Mouse (Mus musculus): ENCODE measurements around the gene Surf6.
"Not testable (repeated sequence)": the region's sequence is repeated elsewhere in the genome, so short reads cannot be mapped to it uniquely, and the experiment has no call there.

Surf6 gene

DNA sequence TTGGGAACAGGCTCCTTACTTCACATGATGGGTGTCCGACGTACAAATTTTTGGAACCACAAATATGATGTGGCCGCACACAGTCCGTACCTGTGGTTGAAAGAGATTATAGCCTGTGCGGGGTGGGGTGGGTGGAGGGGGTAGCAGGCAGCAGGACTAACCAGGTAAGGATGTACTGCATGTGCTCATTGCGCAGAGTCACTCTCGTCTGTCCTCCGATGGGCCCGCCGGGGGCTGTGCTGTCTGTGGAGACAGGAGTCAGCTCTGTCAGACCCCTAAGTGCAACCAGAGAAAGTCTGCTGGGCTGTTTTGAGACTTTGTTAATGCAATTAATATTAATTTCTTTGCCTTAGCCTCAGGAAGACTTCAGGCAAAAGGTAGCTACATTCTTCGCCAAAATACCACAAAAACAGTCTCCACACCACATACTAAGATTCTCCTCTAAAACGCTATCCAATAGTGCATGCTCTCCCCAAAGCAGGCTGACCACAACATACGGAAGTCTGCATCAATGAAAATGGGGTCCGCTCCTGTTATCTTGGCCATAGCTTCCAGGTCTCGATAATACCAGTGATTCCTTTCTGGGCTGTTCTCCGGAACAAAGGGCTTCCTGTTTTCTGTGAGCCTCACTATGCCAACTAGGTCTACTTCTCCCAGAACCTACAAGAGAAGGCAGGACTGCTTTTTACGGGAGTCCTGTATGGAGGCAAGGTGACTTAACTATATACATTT lies 10.9 kb upstream of the Surf6 start:
- DNase-seq (ENCODE audit: low read depth, low spot score): no peak

DNA sequence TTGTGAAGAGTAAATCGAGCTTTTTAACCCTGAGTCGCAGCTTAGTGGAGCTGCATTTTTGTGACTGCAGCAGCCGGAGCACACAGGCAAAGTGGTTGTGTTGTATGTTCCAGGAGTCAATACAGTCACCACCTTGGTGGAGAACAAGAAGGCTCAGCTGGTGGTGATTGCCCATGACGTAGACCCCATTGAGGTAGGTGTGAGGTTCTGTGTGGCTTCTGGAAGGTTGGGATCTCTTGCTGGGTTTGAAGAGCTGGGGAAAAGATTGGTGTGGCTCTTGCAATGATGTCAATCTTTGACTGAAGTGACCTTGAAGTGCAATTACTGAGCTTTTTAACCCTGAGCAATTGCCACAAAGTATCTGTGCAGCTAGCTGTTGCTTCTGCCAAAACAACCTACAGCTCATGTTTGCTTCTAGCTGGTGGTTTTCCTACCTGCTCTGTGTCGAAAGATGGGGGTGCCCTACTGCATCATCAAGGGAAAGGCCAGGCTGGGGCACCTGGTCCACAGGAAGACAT lies 9.6 kb upstream of the Surf6 start:
- no peak for DNase-seq (ENCODE audit: low read depth, low spot score)

- no peak for DNase-seq (ENCODE audit: low read depth, low spot score)
Measured at GRCm38 (mm10) chr2:26910994-26911765, 8.5 kb upstream of the Surf6 start.

DNA sequence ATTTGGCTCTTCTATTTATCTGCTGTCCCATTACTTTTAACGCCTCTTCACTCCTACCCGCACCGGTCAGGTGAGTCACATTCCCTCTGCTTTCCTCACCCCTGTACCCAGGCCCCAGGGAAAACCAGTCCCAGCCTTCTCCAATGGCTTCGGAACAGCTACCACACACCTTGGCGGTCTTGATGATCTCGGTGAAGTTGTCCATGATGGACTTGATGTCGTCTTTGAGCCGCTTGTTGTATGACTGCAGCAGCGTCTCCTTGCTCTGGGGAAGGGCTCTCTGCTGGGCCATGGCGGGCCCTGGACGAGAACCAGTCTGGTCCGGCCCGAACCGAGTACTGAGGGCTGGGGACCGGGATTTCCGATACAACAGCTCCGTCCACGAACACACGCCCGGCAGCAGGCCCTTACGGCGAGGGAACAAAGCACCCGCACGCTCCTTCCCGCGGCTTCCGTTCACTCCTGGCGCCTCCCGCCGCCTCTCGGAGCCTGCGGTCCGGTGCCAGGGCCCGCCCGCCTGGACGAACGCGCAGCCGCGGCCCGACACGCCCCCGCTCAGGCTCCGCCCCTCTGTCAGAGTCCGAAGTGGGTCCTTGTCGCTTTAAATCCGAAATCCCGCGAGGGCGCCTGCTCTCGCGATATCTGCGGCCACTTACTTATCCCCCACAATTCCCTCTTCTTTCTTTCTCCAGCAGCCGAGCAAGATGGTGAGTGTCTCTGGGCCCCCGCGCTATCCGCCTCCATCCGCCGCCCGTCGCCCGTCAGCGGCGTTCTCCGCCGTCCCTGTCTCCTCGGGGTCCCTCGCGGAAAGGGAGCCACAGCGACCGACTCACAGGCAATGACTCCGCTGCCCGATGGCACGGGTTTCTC lies 7.7 kb upstream of the Surf6 start, which contains the start of the genes Med22 and Rpl7a:
Gene Med22 (minus strand): TSS at position 554 of the 870 bp plus-strand sequence.
Gene Rpl7a (plus strand): TSS at position 641 of the 870 bp plus-strand sequence.
- peak; percentile 96 for DNase-seq (ENCODE audit: low read depth, low spot score)

- no peak for DNase-seq (ENCODE audit: low read depth, low spot score)
Measured at GRCm38 (mm10) chr2:26909387-26909784, 6.7 kb upstream of the Surf6 start.

- no peak for DNase-seq (ENCODE audit: low read depth, low spot score)
Measured at GRCm38 (mm10) chr2:26908710-26909386, 6.2 kb upstream of the Surf6 start.

DNA sequence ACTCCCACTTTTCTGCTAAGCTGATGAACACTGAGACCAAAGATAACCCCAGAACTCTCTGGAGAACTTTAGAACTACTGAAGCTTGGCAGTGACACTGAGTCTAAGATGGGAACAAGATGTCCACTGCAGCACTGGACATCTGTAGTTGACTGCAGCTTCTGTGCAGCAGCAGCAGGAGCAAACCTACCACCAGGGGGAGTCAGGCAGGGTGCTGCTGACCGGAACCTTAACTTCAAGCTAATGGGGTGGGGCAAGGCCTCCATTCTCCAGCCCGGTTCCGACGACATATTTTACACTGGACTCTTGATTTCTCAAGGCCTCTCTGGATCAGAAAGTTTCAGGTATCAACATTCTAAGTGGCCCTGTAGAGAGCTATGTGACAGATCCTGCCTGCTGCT lies 4.4 kb upstream of the Surf6 start:
- no peak for DNase-seq (ENCODE audit: low read depth, low spot score)

- no peak for DNase-seq (ENCODE audit: low read depth, low spot score)
Measured at GRCm38 (mm10) chr2:26906431-26906830, 3.8 kb upstream of the Surf6 start.

DNA sequence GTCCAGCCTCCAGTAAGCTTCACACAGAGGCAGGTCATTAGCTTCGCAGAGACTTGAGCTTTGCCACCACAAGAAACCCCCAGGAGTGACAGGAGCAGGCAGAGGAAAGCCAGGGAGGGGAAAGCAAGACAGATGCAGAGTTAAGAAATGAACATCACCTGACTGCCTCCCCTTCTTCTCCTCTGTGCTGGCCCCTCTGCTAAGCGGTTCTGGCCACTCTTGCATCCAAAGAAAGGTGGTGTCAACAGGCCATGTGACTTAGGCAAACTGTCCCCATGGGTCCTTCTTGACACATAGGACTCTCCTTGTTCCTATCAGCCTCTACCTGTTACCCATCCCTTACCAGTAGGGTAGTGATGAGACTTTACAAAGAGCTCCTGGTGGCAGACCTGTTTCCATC lies 3.3 kb upstream of the Surf6 start:
- DNase-seq (ENCODE audit: low read depth, low spot score): no peak

- no peak for DNase-seq (ENCODE audit: low read depth, low spot score)
Measured at GRCm38 (mm10) chr2:26903311-26903710, 632 bp upstream of the Surf6 start.

DNA sequence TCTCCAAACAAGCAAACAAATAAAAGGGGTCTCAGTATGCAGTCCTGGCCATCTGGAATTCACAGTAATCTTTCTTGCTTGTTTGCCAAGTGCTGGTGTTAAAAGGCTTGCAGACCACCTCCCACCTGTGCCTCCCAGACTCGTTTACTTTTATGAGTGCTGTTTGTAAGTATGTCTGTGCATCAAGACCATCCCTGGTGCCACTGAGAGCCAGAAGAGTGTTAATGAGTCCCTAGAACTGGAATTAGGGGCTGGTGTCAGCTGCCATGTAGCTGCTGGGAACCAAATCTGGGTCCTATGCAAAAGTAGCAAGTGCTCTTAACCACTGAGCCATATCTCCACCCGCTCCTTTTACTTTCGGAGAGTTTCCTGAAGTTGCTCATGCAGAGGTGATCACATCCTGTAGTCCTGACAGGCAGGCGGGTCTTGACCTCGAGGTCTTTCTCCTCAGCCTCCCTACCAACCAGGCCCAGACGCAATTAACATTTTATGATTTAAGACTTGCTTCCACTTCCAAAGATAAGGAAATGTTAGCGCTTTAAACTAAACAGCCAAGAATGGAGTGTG lies 762 bp downstream of the Surf6 start:
- no peak for DNase-seq (ENCODE audit: low read depth, low spot score)

DNA sequence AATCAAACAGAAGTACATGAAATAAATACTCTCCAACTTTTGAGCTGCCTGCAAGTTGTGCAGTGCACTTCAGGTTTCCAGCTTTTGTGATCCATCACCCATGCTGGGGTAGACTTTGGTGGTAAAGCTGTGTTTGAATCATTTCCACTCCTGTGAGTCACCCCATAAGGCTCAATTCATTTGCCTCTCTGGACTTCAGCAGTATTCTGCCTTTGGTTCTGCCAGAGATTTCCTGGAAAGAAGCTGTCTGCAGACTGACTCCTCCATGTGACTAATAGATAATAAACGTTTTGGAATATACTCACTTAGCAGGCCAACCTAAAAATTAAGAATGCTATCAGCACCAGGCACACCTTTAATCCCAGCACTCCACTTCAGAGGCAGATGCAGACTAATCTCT lies 1.9 kb downstream of the Surf6 start:
- DNase-seq (ENCODE audit: low read depth, low spot score): no peak

GRCm38 (mm10) chr2:26895898-26896297 lies 6.8 kb downstream of the Surf6 start:
- DNase-seq (ENCODE audit: low read depth, low spot score): no peak

- DNase-seq (ENCODE audit: low read depth, low spot score): not testable (repeated sequence)
Measured at GRCm38 (mm10) chr2:26886170-26886569, 16.5 kb downstream of the Surf6 start.

DNA sequence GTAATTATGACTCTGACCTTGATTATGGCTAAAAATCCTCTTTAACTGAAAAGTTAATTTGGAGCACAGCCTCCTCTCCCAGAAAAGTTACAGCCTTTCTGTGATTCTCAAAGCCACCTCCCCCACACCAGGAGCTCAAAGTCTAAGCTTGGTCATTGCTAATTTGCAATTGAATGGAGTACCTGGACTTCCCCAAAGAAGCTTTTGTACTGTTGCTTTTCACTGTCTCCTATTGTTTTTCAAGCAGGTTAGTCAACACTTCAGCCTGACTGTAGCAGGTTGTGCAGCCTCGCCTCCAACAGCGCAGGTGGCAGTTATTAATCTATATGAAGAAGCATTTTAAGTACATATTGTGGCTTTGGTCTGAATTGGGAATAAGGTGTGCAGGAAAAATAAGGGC lies 17.1 kb downstream of the Surf6 start:
- not testable (repeated sequence) for DNase-seq (ENCODE audit: low read depth, low spot score)

- no peak for DNase-seq (ENCODE audit: low read depth, low spot score)
Measured at GRCm38 (mm10) chr2:26878571-26878970, 24.1 kb downstream of the Surf6 start.

- no peak for DNase-seq (ENCODE audit: low read depth, low spot score)
Measured at GRCm38 (mm10) chr2:26870666-26871065, 32.0 kb downstream of the Surf6 start.

GRCm38 (mm10) chr2:26864879-26865278 lies 37.8 kb downstream of the Surf6 start, which contains the start of gene Abo:
Abo (minus strand) TSS chr2:26864979.
- DNase-seq (ENCODE audit: low read depth, low spot score): no peak

DNA sequence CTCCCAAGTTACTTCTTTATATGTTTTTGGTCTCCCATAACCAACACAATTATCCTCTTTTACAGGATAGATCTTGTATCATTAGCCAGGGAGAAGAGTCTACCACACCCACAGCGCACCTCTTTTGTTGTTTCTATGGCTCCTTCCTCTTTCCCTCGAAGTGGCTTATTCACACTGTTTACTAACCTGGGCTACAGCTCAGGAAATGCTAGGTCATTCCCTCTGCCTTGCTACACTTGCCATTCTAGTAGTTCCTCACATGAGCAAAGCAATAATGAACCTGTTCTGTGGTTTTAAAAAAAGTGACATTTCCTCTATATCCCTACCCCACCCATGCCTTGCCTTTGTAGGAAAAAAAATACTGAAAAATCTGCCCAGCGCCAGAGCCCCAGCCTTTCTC lies 39.8 kb downstream of the Surf6 start:
- no peak for DNase-seq (ENCODE audit: low read depth, low spot score)

- no peak for DNase-seq (ENCODE audit: low read depth, low spot score)
Measured at GRCm38 (mm10) chr2:26847706-26848105, 55.0 kb downstream of the Surf6 start.
